Mouse (Mus musculus): ENCODE data around the gene Dnah12.
"Not testable (repeated sequence)": the region's sequence is repeated elsewhere in the genome, so short reads cannot be mapped to it uniquely, and the experiment has no call there.

Dnah12 gene

DNA sequence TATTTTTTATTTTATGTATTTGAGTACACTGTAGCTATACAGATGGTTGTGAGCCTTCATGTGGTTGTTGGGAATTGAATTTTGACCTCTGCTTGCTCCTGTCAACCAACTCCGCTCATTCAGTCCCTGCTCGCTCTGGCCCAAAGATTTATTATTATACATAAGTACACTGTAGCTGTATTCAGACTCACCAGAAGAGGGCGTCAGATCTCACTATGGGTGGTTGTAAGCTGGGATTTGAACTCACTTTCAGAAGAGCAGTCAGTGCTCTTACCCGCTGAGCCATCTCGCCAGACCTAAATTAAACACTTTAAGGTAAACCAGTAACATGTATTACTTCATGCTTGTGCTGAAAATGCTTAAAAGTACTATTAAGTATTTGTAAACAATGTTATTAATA, 12.2 kb downstream of the Dnah12 start:
- in situ Hi-C loops (cut with MboI, MseI), result not testable (repeated sequence)

GRCm38 (mm10) chr14:26719696-26720095, 26.6 kb downstream of the Dnah12 start:
- in situ Hi-C loops (cut with MboI, MseI), result not testable (repeated sequence)

GRCm38 (mm10) chr14:26724898-26725297, 31.8 kb downstream of the Dnah12 start:
- in situ Hi-C loops (cut with MboI, MseI), result loop anchor here (5.0 kb wide), 1 partner anchor 33 kb away; the partner anchor contains the start of gene Dnah12

GRCm38 (mm10) chr14:26758566-26758965, 65.5 kb downstream of the Dnah12 start:
- in situ Hi-C loops (cut with MboI, MseI), result loop anchor here (10.0 kb wide), 1 partner anchor 526 kb away; no protein-coding TSS in a partner anchor

DNA sequence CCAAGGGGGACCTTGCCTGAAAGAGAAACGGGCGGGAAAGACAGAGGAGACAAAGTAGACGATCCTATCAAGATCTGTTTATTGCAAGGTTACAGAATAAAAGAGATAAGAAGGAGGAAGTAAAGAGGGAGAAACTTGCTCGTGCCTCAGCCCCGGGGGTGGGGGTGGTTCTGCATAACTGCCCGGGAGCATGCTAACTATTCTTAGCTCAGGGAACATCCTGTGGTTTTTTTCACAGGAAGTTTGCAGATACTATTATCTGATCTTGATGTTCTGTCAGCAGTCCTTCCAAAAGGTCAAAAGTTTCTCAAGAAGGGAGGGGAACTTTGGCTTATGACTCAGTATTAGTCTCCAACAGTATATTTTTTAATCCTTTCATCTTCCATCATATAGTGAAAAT, 71.8 kb downstream of the Dnah12 start:
- in situ Hi-C loops (cut with MboI, MseI), result no loop called here

- in situ Hi-C loops (cut with MboI, MseI), result no loop called here
These were observed 75.1 kb downstream of the Dnah12 start for GRCm38 (mm10) chr14:26768195-26768594.

- in situ Hi-C loops (cut with MboI, MseI), result no loop called here
These were observed 80.5 kb downstream of the Dnah12 start for GRCm38 (mm10) chr14:26773536-26773935.

DNA sequence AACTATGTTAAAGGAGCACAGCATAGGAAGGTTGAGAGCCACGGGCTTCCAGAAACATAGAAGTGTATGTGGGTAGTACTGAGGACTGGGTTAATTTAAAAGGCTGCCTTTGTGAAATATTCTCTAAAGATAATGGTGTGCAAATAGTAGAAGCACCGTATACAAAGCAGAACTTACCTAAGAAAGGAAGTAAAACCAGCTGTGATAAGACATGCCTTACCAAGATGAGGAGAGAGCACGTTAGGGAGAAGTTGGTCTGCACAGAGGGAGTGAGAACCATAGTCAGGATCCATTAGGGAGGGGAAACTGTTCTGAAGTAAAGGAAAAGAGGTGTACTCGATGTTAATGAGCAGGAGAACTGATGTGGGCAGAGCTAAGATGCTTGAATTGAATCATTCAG, 90.7 kb downstream of the Dnah12 start:
- in situ Hi-C loops (cut with MboI, MseI), result loop anchor here (25.0 kb wide), 1 partner anchor 629 kb away; no protein-coding TSS in a partner anchor

GRCm38 (mm10) chr14:26785695-26786094, 92.6 kb downstream of the Dnah12 start:
- in situ Hi-C loops (cut with MboI, MseI), result loop anchor here (25.0 kb wide), 1 partner anchor 627 kb away; no protein-coding TSS in a partner anchor

DNA sequence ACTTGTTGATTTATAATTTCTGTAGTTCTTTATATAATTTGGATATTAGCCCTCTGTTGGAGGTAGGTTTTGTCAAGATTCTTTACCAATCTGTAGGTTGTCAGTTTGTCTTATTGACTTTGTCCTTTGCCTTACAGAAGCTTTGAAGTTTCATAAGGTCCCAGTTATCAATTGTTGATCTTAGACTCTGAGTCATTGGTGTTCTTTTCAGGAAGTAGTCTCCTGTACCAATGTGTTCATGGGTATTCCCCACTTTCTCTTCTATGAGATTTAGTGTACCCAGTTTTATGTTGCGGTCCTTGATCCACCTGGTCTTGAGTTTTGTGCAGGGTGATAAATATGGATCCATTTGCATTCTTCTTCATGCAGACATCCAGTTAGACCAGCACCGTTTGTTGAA, 101.4 kb downstream of the Dnah12 start:
- in situ Hi-C loops (cut with MboI, MseI), result loop anchor here (10.0 to 25.0 kb wide), 2 partner anchors 618 to 1420 kb away; no protein-coding TSS in a partner anchor

GRCm38 (mm10) chr14:26798330-26798729, 105.3 kb downstream of the Dnah12 start:
- in situ Hi-C loops (cut with MboI, MseI), result loop anchor here (10.0 to 25.0 kb wide), 2 partner anchors 614 to 1424 kb away; no protein-coding TSS in a partner anchor

DNA sequence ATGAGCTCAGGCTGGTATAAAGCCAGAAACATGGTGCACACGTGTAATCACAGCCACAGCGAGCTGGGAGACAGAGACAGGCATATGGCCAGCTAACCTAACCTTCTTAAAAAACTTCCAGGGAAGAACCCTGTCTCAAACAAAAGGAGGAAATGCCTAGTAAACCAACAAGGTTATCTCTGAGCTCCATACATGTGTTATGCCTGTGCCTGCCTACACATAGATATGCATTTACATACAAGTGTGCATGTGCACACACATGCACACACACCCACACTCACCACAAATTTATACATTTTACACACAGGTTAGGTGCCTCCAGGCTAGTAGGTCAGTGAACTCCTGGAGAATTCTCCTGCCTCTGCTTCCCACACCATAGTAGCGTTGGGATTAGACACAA, 106.2 kb downstream of the Dnah12 start:
- in situ Hi-C loops (cut with MboI, MseI), result loop anchor here (10.0 to 25.0 kb wide), 2 partner anchors 613 to 1424 kb away; no protein-coding TSS in a partner anchor

DNA sequence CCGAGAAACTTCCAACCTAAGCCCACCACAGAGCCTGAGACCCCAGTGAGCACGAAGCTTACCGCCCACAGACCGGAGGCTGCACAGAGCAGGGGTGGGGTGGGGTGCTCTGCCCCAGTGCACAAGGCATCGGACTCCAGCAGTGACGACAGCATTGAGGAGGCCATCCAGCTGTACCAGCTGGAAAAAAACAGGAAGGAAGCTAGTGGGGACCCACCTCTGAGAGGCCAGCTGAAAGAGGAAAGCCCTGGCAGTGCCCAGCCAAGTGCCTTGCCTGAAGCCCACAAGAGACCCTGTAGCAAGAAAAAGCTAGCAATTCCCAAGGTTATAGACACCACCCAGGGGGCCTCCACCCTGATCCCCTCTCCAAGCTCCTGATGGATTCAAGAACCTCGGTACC, 112.4 kb downstream of the Dnah12 start:
- in situ Hi-C loops (cut with MboI, MseI), result no loop called here

DNA sequence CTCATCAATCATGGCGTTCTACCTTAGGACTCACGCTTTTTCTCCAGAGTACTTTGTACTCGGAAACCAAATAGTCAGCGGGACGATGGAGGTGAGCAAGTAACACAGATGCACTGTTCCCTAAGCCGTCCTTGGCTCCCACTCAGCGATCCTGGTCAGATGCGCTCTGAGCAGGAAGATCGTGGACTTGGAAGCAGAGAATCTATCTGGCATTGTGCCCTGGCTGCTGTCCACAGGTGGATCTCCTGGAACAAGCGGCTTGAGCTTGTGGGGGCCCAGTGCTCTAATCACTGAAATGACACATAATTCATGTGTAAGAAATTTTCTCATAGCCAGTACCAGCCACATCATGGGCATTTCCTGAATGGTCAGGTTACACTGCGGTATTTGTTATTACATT, 119.7 kb downstream of the Dnah12 start:
- in situ Hi-C loops (cut with MboI, MseI), result no loop called here

DNA sequence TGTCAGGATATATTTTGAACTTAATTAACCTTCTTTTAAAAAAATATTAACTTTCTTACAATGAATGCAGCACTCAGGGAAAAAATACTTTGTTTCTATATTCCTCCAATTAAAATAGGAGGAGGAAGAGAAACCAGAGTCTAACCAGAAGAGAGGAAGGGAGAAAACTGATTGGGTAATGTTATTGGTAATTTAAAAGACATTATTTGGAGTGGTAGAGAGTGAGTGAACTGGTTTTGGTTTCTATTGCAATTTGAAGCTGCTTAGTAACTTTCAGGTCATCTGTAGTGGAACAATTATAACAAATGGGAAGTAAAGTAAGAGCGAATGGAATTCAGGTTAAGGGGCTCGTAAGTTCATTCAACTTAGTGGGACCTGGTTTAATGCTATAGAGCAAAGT, 120.8 kb downstream of the Dnah12 start:
- in situ Hi-C loops (cut with MboI, MseI), result no loop called here

GRCm38 (mm10) chr14:26814908-26815307, 121.8 kb downstream of the Dnah12 start:
- in situ Hi-C loops (cut with MboI, MseI), result no loop called here

- in situ Hi-C loops (cut with MboI, MseI), result no loop called here
These were observed 123.7 kb downstream of the Dnah12 start for GRCm38 (mm10) chr14:26816785-26817184.

DNA sequence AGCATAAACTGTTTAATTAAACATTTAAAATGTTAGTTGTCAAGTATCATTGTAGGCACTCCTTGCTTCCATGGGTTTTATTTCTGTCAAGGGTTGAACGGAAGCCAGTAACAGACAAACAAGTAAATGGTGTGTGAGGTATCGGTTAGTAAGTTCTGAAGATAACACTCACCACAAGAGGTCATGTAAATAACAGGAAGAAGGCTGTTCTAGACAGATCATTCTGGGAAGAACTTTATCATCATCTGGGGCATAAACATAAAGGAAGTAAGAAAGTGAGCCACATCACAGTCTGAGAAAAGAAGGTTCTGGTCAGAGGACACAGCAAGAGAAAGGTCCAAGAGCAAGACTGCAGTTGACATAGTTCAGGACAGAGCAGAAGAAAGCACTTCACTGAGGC, 132.9 kb downstream of the Dnah12 start:
- in situ Hi-C loops (cut with MboI, MseI), result loop anchor here (5.0 kb wide), 1 partner anchor 86 kb away; no protein-coding TSS in a partner anchor

- in situ Hi-C loops (cut with MboI, MseI), result no loop called here
These were observed 160.0 kb downstream of the Dnah12 start for GRCm38 (mm10) chr14:26853053-26853452.

DNA sequence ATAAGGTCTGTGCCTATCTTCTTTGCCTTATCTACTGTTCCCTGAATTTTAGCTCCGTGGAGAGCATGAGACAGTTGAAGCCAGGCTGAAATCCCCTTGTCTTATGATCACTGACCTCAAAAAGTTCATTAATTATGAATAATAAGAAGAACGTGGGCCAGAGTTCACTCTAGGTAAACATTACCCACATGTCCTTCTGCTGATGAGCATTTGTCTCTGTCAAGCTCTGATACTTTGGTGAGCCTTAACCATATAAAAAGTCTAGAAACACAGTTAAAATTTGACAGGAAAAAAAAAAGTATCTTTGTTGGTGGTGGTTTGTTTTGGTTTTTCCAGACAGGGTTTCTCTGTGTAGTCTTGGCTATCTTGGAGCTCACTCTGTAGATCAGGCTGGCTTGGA, 161.0 kb downstream of the Dnah12 start:
- in situ Hi-C loops (cut with MboI, MseI), result no loop called here

GRCm38 (mm10) chr14:26858364-26858763, 165.3 kb downstream of the Dnah12 start:
- in situ Hi-C loops (cut with MboI, MseI), result no loop called here

- in situ Hi-C loops (cut with MboI, MseI), result no loop called here
These were observed 165.9 kb downstream of the Dnah12 start for GRCm38 (mm10) chr14:26859024-26859423.

DNA sequence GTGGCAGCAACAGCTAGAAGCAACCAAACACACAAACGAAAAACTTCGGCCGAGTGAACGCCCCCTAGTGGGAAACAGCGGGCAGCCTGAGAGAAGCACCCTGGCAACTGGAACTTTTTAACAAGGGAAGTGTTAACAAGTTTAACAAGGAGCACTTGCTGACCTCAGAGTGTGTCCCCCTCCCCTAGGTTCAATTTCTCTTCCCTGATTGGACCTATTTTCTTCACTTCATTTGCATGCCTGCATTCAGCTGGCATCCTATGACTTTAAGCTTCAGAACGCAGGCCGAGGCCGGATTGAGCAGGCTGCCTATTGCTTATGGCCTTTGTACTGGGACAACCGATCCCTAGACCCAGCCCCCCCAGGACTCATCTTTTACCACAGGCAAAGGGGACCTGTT, 174.3 kb downstream of the Dnah12 start:
- in situ Hi-C loops (cut with MboI, MseI), result no loop called here

- in situ Hi-C loops (cut with MboI, MseI), result no loop called here
These were observed 175.2 kb downstream of the Dnah12 start for GRCm38 (mm10) chr14:26868299-26868698.

Measured in T-helper 2 cell (primary cell).